Mouse (Mus musculus): ENCODE measurements around the gene Ctdnep1. TPM values are rescaled to one million over a fixed set of nuclear protein-coding genes. Genes with fewer than 3 reads are reported as not detected.
A peak's percentile ranks its signal among the peaks of the same experiment; 100 is the strongest.

The Ctdnep1 gene
- total RNA-seq (2021), result 100 to 1,000 TPM; 107 to 116 TPM

GRCm38 (mm10) chr11:69981141-69981762 is at the start of gene Ctdnep1:
Gene Ctdnep1, plus strand, starts transcription at chr11:69981156.
- peak in 1 of 2 experiments; percentile 56 for DNase-seq (ENCODE audit: extremely low spot score in 1 of 2, low spot score in 1 of 2)

- DNase-seq (ENCODE audit: extremely low spot score in 1 of 2, low spot score in 1 of 2), result no peak
Observed at GRCm38 (mm10) chr11:69931769-69932168, 49.2 kb upstream of the Ctdnep1 start.

DNA sequence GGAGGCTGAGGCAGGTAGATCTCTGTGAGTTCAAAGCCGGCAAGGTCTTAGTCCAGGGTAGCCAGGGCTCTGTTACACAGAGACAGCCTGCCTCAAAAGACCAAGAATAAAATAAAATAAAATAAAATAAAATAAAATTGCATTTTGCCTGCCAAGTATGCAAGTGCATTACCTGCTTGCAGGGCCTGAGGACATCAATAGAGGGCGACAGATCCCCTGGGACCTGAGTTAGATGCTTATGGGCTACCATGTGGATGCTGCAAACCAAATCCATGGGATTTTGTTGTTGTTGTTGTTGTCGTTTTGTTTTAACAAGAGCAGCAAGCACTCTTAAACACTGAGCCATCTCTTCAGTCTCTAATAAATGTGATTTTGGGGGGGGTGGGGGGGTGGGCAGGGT is 48.7 kb upstream of the Ctdnep1 start:
- DNase-seq (ENCODE audit: extremely low spot score in 1 of 2, low spot score in 1 of 2), result no peak

DNA sequence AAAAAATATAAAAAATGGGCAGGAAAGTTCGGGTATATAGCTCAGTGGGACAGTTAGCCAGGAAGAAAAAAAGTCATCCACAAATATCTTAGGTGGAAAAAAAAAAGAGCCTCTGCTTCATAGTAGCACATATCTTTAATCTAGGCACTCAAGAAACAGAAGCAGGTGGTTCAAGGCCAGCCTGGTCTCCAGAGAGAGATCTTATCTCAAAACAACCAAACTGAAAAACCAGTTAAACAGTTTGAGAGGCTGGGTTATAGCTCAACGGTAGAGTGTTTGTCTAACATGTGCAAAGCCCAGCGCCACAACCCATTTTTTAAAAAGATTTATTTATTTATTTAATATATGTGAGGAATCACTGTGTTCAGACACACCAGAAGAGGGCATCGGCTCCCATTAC is 47.9 kb upstream of the Ctdnep1 start:
- no peak for DNase-seq (ENCODE audit: extremely low spot score in 1 of 2, low spot score in 1 of 2)

DNA sequence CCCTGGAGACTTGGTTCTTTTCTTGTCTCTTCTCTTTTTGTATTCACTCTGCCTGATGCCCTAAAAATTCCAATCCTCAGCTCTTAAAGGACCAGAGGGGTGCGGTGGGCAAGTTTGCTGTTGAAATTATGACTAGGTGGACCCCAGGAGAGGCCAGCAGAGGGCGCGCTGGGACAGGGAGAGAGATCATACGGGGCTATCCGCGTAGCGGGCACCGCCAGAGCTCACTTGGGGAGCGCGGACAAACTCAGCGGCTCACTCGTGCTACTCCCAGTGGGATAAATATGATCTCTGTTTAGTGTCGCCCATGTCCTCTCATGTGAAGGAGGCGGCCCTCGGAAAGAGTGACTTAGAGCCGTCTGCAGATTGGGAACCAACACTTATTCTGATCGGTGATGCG is 46.8 kb upstream of the Ctdnep1 start:
- DNase-seq (ENCODE audit: extremely low spot score in 1 of 2, low spot score in 1 of 2), result peak; percentile 96 to 100

GRCm38 (mm10) chr11:69934681-69935080 is 46.3 kb upstream of the Ctdnep1 start:
- DNase-seq (ENCODE audit: extremely low spot score in 1 of 2, low spot score in 1 of 2), result no peak

- DNase-seq (ENCODE audit: extremely low spot score in 1 of 2, low spot score in 1 of 2), result peak; percentile 66 to 76
Observed at GRCm38 (mm10) chr11:69935137-69935879, 45.6 kb upstream of the Ctdnep1 start, which contains the start of gene Ybx2. Gene Ybx2, plus strand, starts transcription at chr11:69935796.

DNA sequence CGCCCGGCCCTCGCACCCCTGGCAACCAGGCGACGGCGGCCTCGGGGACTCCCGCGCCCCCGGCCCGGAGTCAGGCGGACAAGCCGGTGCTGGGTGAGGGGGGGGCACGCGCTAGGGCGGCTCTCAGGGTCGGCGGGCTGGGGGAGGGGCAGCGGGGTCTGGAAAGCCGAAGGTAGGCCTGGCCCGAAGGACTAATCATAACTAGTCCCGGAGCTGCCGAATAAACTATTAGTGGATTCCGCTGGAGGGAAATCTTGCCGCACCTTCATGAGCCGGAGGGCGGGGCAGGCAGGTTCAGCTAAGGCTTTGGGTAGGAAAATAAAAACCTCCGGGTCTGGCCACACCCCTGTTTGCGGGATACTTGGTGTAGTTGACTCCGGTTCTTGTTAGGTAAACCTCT is 44.8 kb upstream of the Ctdnep1 start:
- DNase-seq (ENCODE audit: extremely low spot score in 1 of 2, low spot score in 1 of 2), result no peak

GRCm38 (mm10) chr11:69936714-69937347 is 44.1 kb upstream of the Ctdnep1 start:
- no peak for DNase-seq (ENCODE audit: extremely low spot score in 1 of 2, low spot score in 1 of 2)

GRCm38 (mm10) chr11:69937385-69937784 is 43.6 kb upstream of the Ctdnep1 start:
- no peak for DNase-seq (ENCODE audit: extremely low spot score in 1 of 2, low spot score in 1 of 2)

DNA sequence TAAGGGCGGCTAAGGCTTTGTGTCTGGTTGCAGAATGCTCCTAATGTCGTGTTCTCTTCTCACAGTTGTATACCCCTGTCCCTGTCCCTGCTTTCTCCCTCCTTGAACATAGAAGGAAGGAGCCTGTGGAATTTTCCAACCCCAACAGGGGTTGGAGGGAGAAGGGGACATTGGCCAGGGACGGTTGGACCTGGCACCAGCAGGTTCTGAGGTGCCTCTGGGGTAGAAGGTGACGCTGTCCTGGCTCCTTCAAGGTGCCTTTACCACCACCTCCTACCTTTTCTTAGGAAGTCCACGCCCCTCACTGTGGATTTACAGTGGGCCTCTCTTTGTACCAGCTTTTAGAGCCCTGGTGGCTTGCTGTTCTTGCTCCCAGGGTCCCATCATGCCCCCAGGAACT is 43.1 kb upstream of the Ctdnep1 start:
- no peak for DNase-seq (ENCODE audit: extremely low spot score in 1 of 2, low spot score in 1 of 2)

GRCm38 (mm10) chr11:69938401-69938979 is 42.5 kb upstream of the Ctdnep1 start:
- no peak for DNase-seq (ENCODE audit: extremely low spot score in 1 of 2, low spot score in 1 of 2)

GRCm38 (mm10) chr11:69939181-69939580 is 41.8 kb upstream of the Ctdnep1 start:
- no peak for DNase-seq (ENCODE audit: extremely low spot score in 1 of 2, low spot score in 1 of 2)

DNA sequence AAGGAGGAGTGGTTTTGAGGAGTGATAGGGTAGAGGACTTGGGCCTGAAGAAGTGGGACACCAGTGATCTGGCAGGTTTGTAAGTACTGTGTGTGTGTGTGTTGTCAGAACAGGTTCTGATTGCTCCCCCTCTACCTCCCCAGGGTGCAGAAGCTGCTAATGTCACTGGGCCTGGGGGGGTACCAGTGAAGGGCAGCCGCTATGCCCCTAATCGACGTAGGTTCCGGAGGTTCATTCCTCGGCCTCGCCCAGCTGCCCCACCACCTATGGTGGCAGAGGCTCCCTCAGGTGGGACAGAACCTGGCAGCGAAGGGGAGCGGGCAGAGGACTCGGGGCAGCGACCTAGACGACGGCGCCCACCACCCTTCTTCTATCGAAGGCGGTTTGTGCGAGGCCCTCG is 41.2 kb upstream of the Ctdnep1 start:
- no peak for DNase-seq (ENCODE audit: extremely low spot score in 1 of 2, low spot score in 1 of 2)

DNA sequence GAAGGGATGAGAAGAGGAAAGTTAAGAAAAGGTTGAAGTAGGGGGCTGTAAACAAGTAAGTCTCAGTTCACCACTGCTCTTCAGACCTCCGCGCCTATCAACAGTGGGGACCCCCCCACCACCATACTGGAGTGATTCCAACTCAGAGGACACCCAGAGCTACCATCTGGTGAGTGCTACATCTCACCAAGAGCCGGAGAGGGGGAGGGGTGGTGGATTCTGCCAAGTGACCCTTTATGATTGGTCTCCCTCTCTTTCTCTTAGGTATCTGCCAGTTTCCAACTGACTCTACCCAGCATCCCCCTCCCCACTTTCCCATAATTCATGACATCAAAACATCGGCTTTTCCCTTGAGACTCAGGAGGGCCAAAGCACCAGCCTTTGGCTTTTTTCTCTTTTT is 40.0 kb upstream of the Ctdnep1 start:
- no peak for DNase-seq (ENCODE audit: extremely low spot score in 1 of 2, low spot score in 1 of 2)

DNA sequence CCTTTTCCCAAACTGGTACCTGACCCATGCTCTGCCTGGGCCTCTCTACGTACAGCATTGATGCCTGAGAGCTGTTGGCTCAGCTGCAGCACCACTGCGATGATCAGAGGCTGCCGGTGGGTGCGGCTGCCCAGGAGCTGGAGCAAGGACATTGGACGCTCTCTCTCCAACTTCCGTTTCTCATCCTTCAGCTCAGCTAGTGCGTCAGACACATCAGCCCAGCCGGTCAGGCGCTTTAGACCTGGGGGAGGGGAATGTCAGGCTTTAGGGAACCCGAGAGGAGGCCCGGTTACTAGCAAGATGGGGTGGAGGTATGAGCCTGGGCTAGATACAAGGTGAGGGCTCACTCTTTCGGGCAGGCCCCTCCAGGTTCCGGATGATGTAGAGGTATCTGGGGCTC is 35.7 kb upstream of the Ctdnep1 start:
- DNase-seq (ENCODE audit: extremely low spot score in 1 of 2, low spot score in 1 of 2), result no peak

- no peak for DNase-seq (ENCODE audit: extremely low spot score in 1 of 2, low spot score in 1 of 2)
Observed at GRCm38 (mm10) chr11:69945997-69946891, 34.7 kb upstream of the Ctdnep1 start.

GRCm38 (mm10) chr11:69947337-69948065 is 33.5 kb upstream of the Ctdnep1 start:
- no peak for DNase-seq (ENCODE audit: extremely low spot score in 1 of 2, low spot score in 1 of 2)

GRCm38 (mm10) chr11:69948066-69948762 is 32.7 kb upstream of the Ctdnep1 start, which contains the start of gene Slc2a4:
Gene Slc2a4, minus strand, starts transcription at chr11:69948188.
- peak in 1 of 2 experiments; percentile 51 for DNase-seq (ENCODE audit: extremely low spot score in 1 of 2, low spot score in 1 of 2)
